Mouse (Mus musculus): ENCODE measurements at regions not wholly inside any gene's neighbourhood (a gene's known extent, or its start where the extent isn't known, plus 50 kb on each side); places are given as distances from the start of the nearest gene placed in this dataset.

GRCm38 (mm10) chr14:120119506-120119905 is 77.3 kb upstream of the Oxgr1 start:
- TF ChIP-seq CTCF (IDR thresholded peaks at IDR 0.05; ENCODE audit: low read depth) = no peak
- no peak overlapping the region for H3K9ac ChIP-seq (ENCODE audit: low read depth, low read length)
- H3K27me3 ChIP-seq (replicated peaks; ENCODE audit: control insufficient read depth, insufficient read depth, low read length) = no peaks in the 10 kb centered on the region
- H3K4me3 ChIP-seq (ENCODE audit: low read depth, low read length) = no peak overlapping the region
- no peaks in the 10 kb centered on the region for H3K4me1 ChIP-seq (replicated peaks; ENCODE audit: control insufficient read depth, insufficient read depth, low read length)
- no peaks in the 10 kb centered on the region for H3K36me3 ChIP-seq (ENCODE audit: control insufficient read depth, insufficient read depth)
- no peak overlapping the region for H3K27ac ChIP-seq (ENCODE audit: low read depth, low read length)
- 83% methylated on average over 5 of the region's 5 CpGs for WGBS
- no peak for ATAC-seq
- no peaks in the 10 kb centered on the region for H3K9me3 ChIP-seq (ENCODE audit: control insufficient read depth)
- H3K4me2 ChIP-seq (replicated peaks; ENCODE audit: low read depth) = no peak overlapping the region

- Histone ChIP-seq H3K9ac (ENCODE audit: low read depth, low read length) (no peak overlapping the region), H3K4me1 (replicated peaks; ENCODE audit: control insufficient read depth, insufficient read depth, low read length) (no peaks in the 10 kb centered on the region), H3K9me3 (ENCODE audit: control insufficient read depth) (no peaks in the 10 kb centered on the region), H3K27ac (ENCODE audit: low read depth, low read length) (no peak overlapping the region), H3K36me3 (ENCODE audit: control insufficient read depth, insufficient read depth) (no peaks in the 10 kb centered on the region), H3K27me3 (replicated peaks; ENCODE audit: control insufficient read depth, insufficient read depth, low read length) (no peaks in the 10 kb centered on the region), H3K4me3 (ENCODE audit: low read depth, low read length) (no peak overlapping the region), H3K4me2 (replicated peaks; ENCODE audit: low read depth) (no peak overlapping the region)
- 81% methylated on average over 5 of the region's 5 CpGs for WGBS
- no peak for TF ChIP-seq CTCF (IDR thresholded peaks at IDR 0.05; ENCODE audit: low read depth)
- no peak for ATAC-seq
Measured at GRCm38 (mm10) chr14:120120261-120120660, 78.0 kb upstream of the Oxgr1 start.

GRCm38 (mm10) chr14:120125315-120125714 is 83.1 kb upstream of the Oxgr1 start:
- Histone ChIP-seq H3K4me2 (replicated peaks; ENCODE audit: low read depth) (no peak overlapping the region), H3K27me3 (replicated peaks; ENCODE audit: control insufficient read depth, insufficient read depth, low read length) (no peaks in the 10 kb centered on the region), H3K9me3 (ENCODE audit: control insufficient read depth) (no peaks in the 10 kb centered on the region), H3K4me1 (replicated peaks; ENCODE audit: control insufficient read depth, insufficient read depth, low read length) (no peaks in the 10 kb centered on the region), H3K36me3 (ENCODE audit: control insufficient read depth, insufficient read depth) (no peaks in the 10 kb centered on the region), H3K4me3 (ENCODE audit: low read depth, low read length) (no peak overlapping the region), H3K27ac (ENCODE audit: low read depth, low read length) (no peak overlapping the region), H3K9ac (ENCODE audit: low read depth, low read length) (no peak overlapping the region)
- TF ChIP-seq CTCF (IDR thresholded peaks at IDR 0.05; ENCODE audit: low read depth) = no peak
- WGBS = 85% methylated on average over 5 of the region's 5 CpGs
- no peak for ATAC-seq

- Histone ChIP-seq H3K27ac (ENCODE audit: low read depth, low read length) (no peak overlapping the region), H3K9me3 (ENCODE audit: control insufficient read depth) (no peaks in the 10 kb centered on the region), H3K9ac (ENCODE audit: low read depth, low read length) (no peak overlapping the region), H3K4me1 (replicated peaks; ENCODE audit: control insufficient read depth, insufficient read depth, low read length) (no peaks in the 10 kb centered on the region), H3K4me2 (replicated peaks; ENCODE audit: low read depth) (no peak overlapping the region), H3K4me3 (ENCODE audit: low read depth, low read length) (no peak overlapping the region), H3K27me3 (replicated peaks; ENCODE audit: control insufficient read depth, insufficient read depth, low read length) (no peaks in the 10 kb centered on the region), H3K36me3 (ENCODE audit: control insufficient read depth, insufficient read depth) (no peaks in the 10 kb centered on the region)
- no peak for TF ChIP-seq CTCF (IDR thresholded peaks at IDR 0.05; ENCODE audit: low read depth)
- WGBS = 68% methylated on average over 5 of the region's 5 CpGs
- no peak for ATAC-seq
Measured at GRCm38 (mm10) chr14:120127481-120127880, 85.2 kb upstream of the Oxgr1 start.

- Histone ChIP-seq H3K36me3 (ENCODE audit: control insufficient read depth, insufficient read depth) (no peaks in the 10 kb centered on the region), H3K4me3 (ENCODE audit: low read depth, low read length) (no peak overlapping the region), H3K9ac (ENCODE audit: low read depth, low read length) (no peak overlapping the region), H3K9me3 (ENCODE audit: control insufficient read depth) (no peaks in the 10 kb centered on the region), H3K27ac (ENCODE audit: low read depth, low read length) (no peak overlapping the region), H3K4me1 (replicated peaks; ENCODE audit: control insufficient read depth, insufficient read depth, low read length) (no peaks in the 10 kb centered on the region), H3K27me3 (replicated peaks; ENCODE audit: control insufficient read depth, insufficient read depth, low read length) (no peaks in the 10 kb centered on the region), H3K4me2 (replicated peaks; ENCODE audit: low read depth) (no peak overlapping the region)
- TF ChIP-seq CTCF (IDR thresholded peaks at IDR 0.05; ENCODE audit: low read depth) = no peak
- ATAC-seq = no peak
- WGBS = 87% methylated on average over 6 of the region's 6 CpGs
Measured at GRCm38 (mm10) chr14:120134346-120135008, 92.2 kb upstream of the Oxgr1 start.

GRCm38 (mm10) chr14:120135198-120135597 is 93.0 kb upstream of the Oxgr1 start:
- WGBS = 52% methylated on average over 5 of the region's 5 CpGs
- Histone ChIP-seq H3K4me1 (replicated peaks; ENCODE audit: control insufficient read depth, insufficient read depth, low read length) (no peaks in the 10 kb centered on the region), H3K27ac (ENCODE audit: low read depth, low read length) (no peak overlapping the region), H3K36me3 (ENCODE audit: control insufficient read depth, insufficient read depth) (no peaks in the 10 kb centered on the region), H3K27me3 (replicated peaks; ENCODE audit: control insufficient read depth, insufficient read depth, low read length) (no peaks in the 10 kb centered on the region), H3K4me2 (replicated peaks; ENCODE audit: low read depth) (no peak overlapping the region), H3K9ac (ENCODE audit: low read depth, low read length) (no peak overlapping the region), H3K9me3 (ENCODE audit: control insufficient read depth) (no peaks in the 10 kb centered on the region), H3K4me3 (ENCODE audit: low read depth, low read length) (no peak overlapping the region)
- no peak for ATAC-seq
- no peak for TF ChIP-seq CTCF (IDR thresholded peaks at IDR 0.05; ENCODE audit: low read depth)

GRCm38 (mm10) chr14:120136736-120137135 is 94.5 kb upstream of the Oxgr1 start:
- H3K27me3 ChIP-seq (replicated peaks; ENCODE audit: control insufficient read depth, insufficient read depth, low read length) = no peaks in the 10 kb centered on the region
- no peak overlapping the region for H3K27ac ChIP-seq (ENCODE audit: low read depth, low read length)
- H3K4me2 ChIP-seq (replicated peaks; ENCODE audit: low read depth) = no peak overlapping the region
- no peaks in the 10 kb centered on the region for H3K36me3 ChIP-seq (ENCODE audit: control insufficient read depth, insufficient read depth)
- H3K4me1 ChIP-seq (replicated peaks; ENCODE audit: control insufficient read depth, insufficient read depth, low read length) = no peaks in the 10 kb centered on the region
- WGBS = 90% methylated on average over 8 of the region's 8 CpGs
- no peak overlapping the region for H3K4me3 ChIP-seq (ENCODE audit: low read depth, low read length)
- no peaks in the 10 kb centered on the region for H3K9me3 ChIP-seq (ENCODE audit: control insufficient read depth)
- TF ChIP-seq CTCF (IDR thresholded peaks at IDR 0.05; ENCODE audit: low read depth) = no peak
- ATAC-seq = no peak
- no peak overlapping the region for H3K9ac ChIP-seq (ENCODE audit: low read depth, low read length)
